ENCODE assay signal across 17 mouse cellular contexts in the genomic region with DNA sequence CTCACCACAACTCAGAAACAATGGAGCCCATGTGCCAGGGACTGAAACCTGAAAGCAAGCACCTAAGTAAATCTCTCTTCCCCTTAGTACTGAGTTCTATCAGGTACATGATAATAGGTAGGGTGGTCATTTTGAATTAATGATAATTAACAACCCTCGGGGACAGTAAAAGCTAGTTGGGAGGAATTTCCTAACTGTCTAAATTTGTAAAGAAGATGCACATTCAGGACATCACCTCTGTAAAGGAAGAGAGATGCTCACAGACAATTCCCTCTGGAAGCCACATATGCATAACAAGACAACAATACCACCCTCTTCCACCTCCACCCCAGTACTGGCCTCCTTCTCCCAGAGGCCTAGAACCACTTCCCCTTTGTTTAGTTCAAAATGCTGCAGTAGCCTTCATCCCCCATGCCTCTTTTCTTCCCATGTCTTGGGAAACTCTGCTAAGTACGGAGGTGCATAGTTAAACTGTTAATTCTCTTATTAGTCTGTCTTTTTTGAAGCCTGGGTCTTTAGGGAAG.
"Had no signal": no experiment of that assay in that cellular context is flagged by ENCODE, and none has a peak within 500 bp of the region (broad histone marks: within the 10 kb centered on the region; RNA-seq: fewer than 3 reads in every experiment).

No protein-coding gene starts in this region.

- H3K9ac ChIP-seq: limb, embryonic 13.5 days; liver, embryonic 12.5 days; liver, embryonic 15.5 days; lung, embryonic 15.5 days; midbrain, embryonic 12.5 days; midbrain, embryonic 15.5 days; neural tube, embryonic 13.5 days had no signal

- DNase-seq: kidney, adult 2 months; kidney, postnatal 36 days; layer of hippocampus, postnatal 36 days; liver; lung, postnatal 10 days; thymus, adult 18-20 months; thymus, postnatal 36 days had no signal

- H3K27ac ChIP-seq: kidney, postnatal 0 days; limb, embryonic 10.5 days; limb, embryonic 13.5 days; liver, embryonic 12.5 days; liver, embryonic 15.5 days; lung, embryonic 15.5 days; midbrain, embryonic 12.5 days; midbrain, embryonic 15.5 days; neural tube, embryonic 13.5 days had no signal

- H3K36me3 ChIP-seq: limb, embryonic 10.5 days; limb, embryonic 13.5 days; liver, embryonic 12.5 days; liver, embryonic 15.5 days; lung, embryonic 15.5 days; midbrain, embryonic 12.5 days; midbrain, embryonic 15.5 days; neural tube, embryonic 13.5 days had no signal

- H3K4me1 ChIP-seq: limb, embryonic 13.5 days; liver, embryonic 12.5 days; liver, embryonic 15.5 days had no signal

- ATAC-seq: liver, embryonic 12.5 days; midbrain, embryonic 15.5 days had no signal

- H3K4me2 ChIP-seq: limb, embryonic 13.5 days; liver, embryonic 12.5 days; liver, embryonic 15.5 days; lung, embryonic 15.5 days; midbrain, embryonic 12.5 days; midbrain, embryonic 15.5 days; neural tube, embryonic 13.5 days had no signal

- H3K9me3 ChIP-seq: limb, embryonic 10.5 days; limb, embryonic 13.5 days; liver, embryonic 12.5 days; liver, embryonic 15.5 days; lung, embryonic 15.5 days; midbrain, embryonic 12.5 days; midbrain, embryonic 15.5 days; neural tube, embryonic 13.5 days had no signal

- H3K27me3 ChIP-seq: limb, embryonic 13.5 days; liver, embryonic 12.5 days; liver, embryonic 15.5 days; lung, embryonic 15.5 days; midbrain, embryonic 12.5 days; midbrain, embryonic 15.5 days; neural tube, embryonic 13.5 days had no signal

- H3K4me3 ChIP-seq: limb, embryonic 10.5 days; limb, embryonic 13.5 days; liver, embryonic 12.5 days; liver, embryonic 15.5 days; lung, embryonic 15.5 days; midbrain, embryonic 12.5 days; midbrain, embryonic 15.5 days; myocyte; neural tube, embryonic 13.5 days had no signal
